Mouse (Mus musculus) cerebellum, adult 18-20 months (tissue): ENCODE measurements around the gene H2-T23.

Experiments
- DNase-seq, 2 experiments: peaks; one replicate each; pipeline ENCODE4 v3.0.0; 2021

The H2-T23 gene

GRCm38 (mm10) chr17:35980363-35980754, 52.3 kb downstream of the H2-T23 start:
- DNase-seq, result peak; percentile 68 to 73
